Mouse (Mus musculus) small intestine, adult 2 months (tissue): ENCODE results near the gene Gpnmb. TPM values are rescaled to one million over a fixed set of nuclear protein-coding genes. Genes with fewer than 3 reads are reported as not detected.

Source experiments
- H3K27ac ChIP-seq: fragments of 200-500 bp; 2 replicates; pipeline ENCODE4 v1.5.1; 2012; ENCODE audit warnings: low read depth, low read length, control low read depth, inconsistent platforms; ENCODE audit not compliant: insufficient read depth
- H3K27me3 ChIP-seq: fragments of 200-500 bp; 2 replicates; pipeline ENCODE4 v1.6.1; 2012; ENCODE audit warnings: mild to moderate bottlenecking, moderate library complexity, low read length, inconsistent platforms; ENCODE audit not compliant: control insufficient read depth, insufficient read depth
- H3K36me3 ChIP-seq: fragments of 200-500 bp; 2 replicates; pipeline ENCODE4 v1.6.1; 2012; ENCODE audit warnings: mild to moderate bottlenecking, low read length, control low read depth, inconsistent platforms; ENCODE audit not compliant: control insufficient read depth, insufficient read depth
- H3K4me1 ChIP-seq: fragments of 200-500 bp; 2 replicates; pipeline ENCODE4 v1.6.1; 2012; ENCODE audit warnings: low read length, inconsistent platforms, mixed read lengths; ENCODE audit not compliant: control insufficient read depth, insufficient read depth, insufficient read length
- H3K4me3 ChIP-seq: fragments of 200-500 bp; 2 replicates; pipeline ENCODE4 v1.5.1; 2012; ENCODE audit warnings: low read depth, mild to moderate bottlenecking, control low read depth, inconsistent platforms, low read length, moderate library complexity
- CTCF ChIP-seq: fragments of 200-500 bp; IDR thresholded peaks from 2 replicates; pipeline ENCODE4 v1.5.1; 2012; ENCODE audit warnings: low read depth, mild to moderate bottlenecking, control low read depth, inconsistent platforms, low read length, moderate library complexity, mixed read lengths; ENCODE audit not compliant: insufficient replicate concordance, insufficient read length; ENCODE audit errors: extremely low read depth
- POLR2A ChIP-seq: fragments of 200-500 bp; IDR thresholded peaks from 2 replicates; pipeline ENCODE4 v1.6.1; 2012; ENCODE audit warnings: low read depth, mild to moderate bottlenecking, control low read depth, inconsistent platforms, low read length, moderate library complexity
- WGBS: fragments of 180-500 bp; shearing (Covaris S2); methylation state at CpG from one replicate; pipeline ENCODE4 v1.1.7; 2018; 5-methylcytosine and 5-hydroxymethylcytosine counted together
- polyA plus RNA-seq: library from polyadenylated mRNA; depleted of rRNA; stranded (reverse); fragments of >200 nt; gene quantifications from 2 replicates; pipeline ENCODE4 v1.2.3, GENCODE M21; 2012

The Gpnmb gene
- polyA plus RNA-seq, 1 experiment: 2.0 TPM

GRCm38 (mm10) chr6:49096421-49096820 is 60.1 kb downstream of the Gpnmb start:
- Histone ChIP-seq H3K27ac (peak overlapping the region; percentile 54), H3K4me1 (peaks cover 7% of the 10 kb centered on the region; the same call in 1 of the 2 replicates), H3K27me3 (no peaks in the 10 kb centered on the region), H3K36me3 (peaks cover 4% of the 10 kb centered on the region; the same call in 1 of the 2 replicates), H3K4me3 (no peak overlapping the region)
- TF ChIP-seq POLR2A (no peak), CTCF (no peak)
- 24% methylated on average over 7 of the region's 7 CpGs for WGBS

GRCm38 (mm10) chr6:49096933-49097461 is 60.7 kb downstream of the Gpnmb start:
- TF ChIP-seq POLR2A (no peak), CTCF (no peak)
- WGBS: 12% methylated on average over 13 of the region's 13 CpGs
- H3K27ac ChIP-seq: peak overlapping the region; percentile 54
- H3K4me3 ChIP-seq: peak overlapping the region; percentile 12; the same call in 1 of the 2 replicates
- H3K4me1 ChIP-seq: peaks cover 7% of the 10 kb centered on the region; the same call in 1 of the 2 replicates
- H3K36me3 ChIP-seq: peaks cover 4% of the 10 kb centered on the region; the same call in 1 of the 2 replicates
- H3K27me3 ChIP-seq: no peaks in the 10 kb centered on the region

GRCm38 (mm10) chr6:49097596-49098110 is 61.3 kb downstream of the Gpnmb start:
- Histone ChIP-seq H3K27ac (peak overlapping the region; percentile 14; the same call in 1 of the 2 replicates), H3K27me3 (no peaks in the 10 kb centered on the region), H3K36me3 (peaks cover 4% of the 10 kb centered on the region; the same call in 1 of the 2 replicates), H3K4me3 (no peak overlapping the region), H3K4me1 (peaks cover 7% of the 10 kb centered on the region; the same call in 1 of the 2 replicates)
- 54% methylated on average over 5 of the region's 5 CpGs for WGBS
- TF ChIP-seq POLR2A (no peak), CTCF (no peak)

GRCm38 (mm10) chr6:49099086-49099485 is 62.7 kb downstream of the Gpnmb start:
- H3K4me3 ChIP-seq: no peak overlapping the region
- no peak for TF ChIP-seq POLR2A
- TF ChIP-seq CTCF: no peak
- no peaks in the 10 kb centered on the region for H3K27me3 ChIP-seq
- no peaks in the 10 kb centered on the region for H3K36me3 ChIP-seq
- H3K27ac ChIP-seq: no peak overlapping the region
- peaks cover 7% of the 10 kb centered on the region; the same call in 1 of the 2 replicates for H3K4me1 ChIP-seq
- 86% methylated on average over 1 of the region's 1 CpGs for WGBS

GRCm38 (mm10) chr6:49106746-49107500 is 70.6 kb downstream of the Gpnmb start:
- Histone ChIP-seq H3K27ac (no peak overlapping the region), H3K4me3 (no peak overlapping the region), H3K4me1 (no peaks in the 10 kb centered on the region), H3K36me3 (no peaks in the 10 kb centered on the region), H3K27me3 (no peaks in the 10 kb centered on the region)
- no peak for TF ChIP-seq CTCF
- no peak for TF ChIP-seq POLR2A
- 84% methylated on average over 15 of the region's 15 CpGs for WGBS

GRCm38 (mm10) chr6:49109196-49109595 is 72.8 kb downstream of the Gpnmb start:
- H3K4me3 ChIP-seq: no peak overlapping the region
- no peak for TF ChIP-seq POLR2A
- H3K36me3 ChIP-seq: no peaks in the 10 kb centered on the region
- peaks cover 4% of the 10 kb centered on the region; the same call in 1 of the 2 replicates for H3K4me1 ChIP-seq
- WGBS: 89% methylated on average over 2 of the region's 2 CpGs
- H3K27ac ChIP-seq: no peak overlapping the region
- H3K27me3 ChIP-seq: no peaks in the 10 kb centered on the region

GRCm38 (mm10) chr6:49113895-49114294 is 77.5 kb downstream of the Gpnmb start:
- H3K27ac ChIP-seq: peak overlapping the region; percentile 60
- 46% methylated on average over 7 of the region's 7 CpGs for WGBS

More at GRCm38 (mm10) chr6:49113895-49114294, 77.5 kb downstream of the Gpnmb start:
- Histone ChIP-seq H3K4me3 (no peak overlapping the region), H3K36me3 (no peaks in the 10 kb centered on the region), H3K27me3 (no peaks in the 10 kb centered on the region), H3K4me1 (peaks cover 6% of the 10 kb centered on the region; the same call in 1 of the 2 replicates)
- TF ChIP-seq POLR2A (no peak), CTCF (no peak)
